12 mouse cellular contexts compared by ENCODE assay signal in the genomic region with DNA sequence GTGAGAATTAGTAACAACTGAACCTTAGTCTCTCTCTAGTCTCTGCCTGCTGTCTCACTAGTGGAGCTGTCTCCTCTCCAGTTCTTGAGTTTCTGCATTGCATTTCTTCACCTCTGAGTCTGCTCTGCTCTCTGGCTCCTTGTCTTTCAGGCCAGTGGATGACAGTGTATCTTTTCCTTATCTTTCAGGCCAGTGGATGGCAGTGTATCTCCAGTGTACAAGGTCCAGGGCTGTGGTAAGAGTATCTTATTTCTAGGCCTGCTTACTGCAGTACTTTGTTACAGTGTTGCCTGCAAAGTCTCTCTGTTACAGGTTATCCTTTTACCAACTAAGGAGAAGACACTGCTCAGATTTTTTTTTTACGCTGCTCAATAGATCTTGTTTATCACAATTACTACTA. TPM values are rescaled to one million over a fixed set of nuclear protein-coding genes. Genes with fewer than 3 reads are reported as not detected.
A peak's percentile ranks its signal among the peaks of the same experiment; 100 is the strongest.
DNase-seq lines count a peak whose midpoint lies in the region; ATAC-seq and TF ChIP-seq lines count a peak whose summit lies in the region.
"Had no signal": no experiment of that assay in that cellular context is flagged by ENCODE, and none has a peak within 500 bp of the region (broad histone marks: within the 10 kb centered on the region; RNA-seq: fewer than 3 reads in every experiment).

No protein-coding gene starts in this region.

- no peak overlapping the region for H3K4me3 ChIP-seq in hindbrain, postnatal 0 days (ENCODE audit: low read length)
- no peak overlapping the region for H3K4me3 ChIP-seq in hindbrain, embryonic 10.5 days
- no peak overlapping the region for H3K4me3 ChIP-seq in liver, embryonic 11.5 days (ENCODE audit: low read depth, low read length)
- H3K4me3 ChIP-seq in hindbrain, embryonic 16.5 days (ENCODE audit: low read length) = no peak overlapping the region
- H3K4me3 ChIP-seq: forebrain, embryonic 12.5 days; limb, embryonic 10.5 days had no signal

- no peak overlapping the region for H3K4me2 ChIP-seq in hindbrain, postnatal 0 days (ENCODE audit: low read depth, low read length)
- H3K4me2 ChIP-seq in liver, embryonic 11.5 days = no peak overlapping the region
- no peak overlapping the region for H3K4me2 ChIP-seq in hindbrain, embryonic 16.5 days (ENCODE audit: low read length)
- H3K4me2 ChIP-seq: forebrain, embryonic 12.5 days had no signal

- H3K27me3 ChIP-seq in hindbrain, postnatal 0 days (ENCODE audit: insufficient read depth, low read length) = no peaks in the 10 kb centered on the region
- no peaks in the 10 kb centered on the region for H3K27me3 ChIP-seq in hindbrain, embryonic 10.5 days (ENCODE audit: insufficient read depth, poor library complexity, severe bottlenecking)
- H3K27me3 ChIP-seq in liver, embryonic 11.5 days (replicated peaks; ENCODE audit: control insufficient read depth, insufficient read depth, low read length) = no peaks in the 10 kb centered on the region
- no peaks in the 10 kb centered on the region for H3K27me3 ChIP-seq in hindbrain, embryonic 16.5 days (replicated peaks; ENCODE audit: control insufficient read depth, insufficient read depth, low read length)
- H3K27me3 ChIP-seq: forebrain, embryonic 12.5 days had no signal

- peak; percentile 22; the same call in 1 of the 2 replicates for TF ChIP-seq CTCF in hindbrain, postnatal 0 days (IDR thresholded peaks at IDR 0.05; ENCODE audit: low read depth)

- ATAC-seq in hindbrain, postnatal 0 days = no peak
- ATAC-seq in activated CD4-positive, CD25-positive, alpha-beta regulatory T cell, adult 4 months = peak; percentile 65
- peak; percentile 81 for ATAC-seq in liver, embryonic 11.5 days (replicated peaks; ENCODE audit: low FRiP score)
- no peak for ATAC-seq in hindbrain, embryonic 16.5 days

- WGBS in hindbrain, postnatal 0 days = 100% methylated on average over 1 of the region's 1 CpGs
- 91% methylated on average over 1 of the region's 1 CpGs for WGBS in hindbrain, embryonic 10.5 days
- WGBS in liver, embryonic 11.5 days = 88% methylated on average over 1 of the region's 1 CpGs
- WGBS in hindbrain, embryonic 16.5 days = 93% methylated on average over 1 of the region's 1 CpGs

- H3K4me1 ChIP-seq in hindbrain, postnatal 0 days (ENCODE audit: insufficient read depth, low read length) = no peaks in the 10 kb centered on the region
- H3K4me1 ChIP-seq in hindbrain, embryonic 10.5 days (replicated peaks) = no peaks in the 10 kb centered on the region
- no peaks in the 10 kb centered on the region for H3K4me1 ChIP-seq in liver, embryonic 11.5 days (replicated peaks; ENCODE audit: control insufficient read depth, insufficient read depth, low read length)
- H3K4me1 ChIP-seq in hindbrain, embryonic 16.5 days (ENCODE audit: control insufficient read depth, insufficient read depth, low read depth, low read length) = no peaks in the 10 kb centered on the region
- H3K4me1 ChIP-seq: forebrain, embryonic 12.5 days; limb, embryonic 10.5 days had no signal

- H3K9me3 ChIP-seq in hindbrain, postnatal 0 days (ENCODE audit: low read length) = no peaks in the 10 kb centered on the region
- 0 out of 2 replicates have a peak, but pooled peaks cover 3% of the 10 kb centered on the region for H3K9me3 ChIP-seq in hindbrain, embryonic 10.5 days
- H3K9me3 ChIP-seq in liver, embryonic 11.5 days (ENCODE audit: control insufficient read depth, low read length) = no peaks in the 10 kb centered on the region
- no peaks in the 10 kb centered on the region for H3K9me3 ChIP-seq in hindbrain, embryonic 16.5 days (ENCODE audit: control insufficient read depth, low read length)
- H3K9me3 ChIP-seq: limb, embryonic 10.5 days had no signal

- no peak overlapping the region for H3K27ac ChIP-seq in hindbrain, postnatal 0 days
- no peak overlapping the region for H3K27ac ChIP-seq in hindbrain, embryonic 10.5 days
- H3K27ac ChIP-seq in liver, embryonic 11.5 days (ENCODE audit: low read depth, low read length) = no peak overlapping the region
- no peak overlapping the region for H3K27ac ChIP-seq in hindbrain, embryonic 16.5 days (ENCODE audit: low read depth, low read length)
- H3K27ac ChIP-seq: forebrain, embryonic 12.5 days; limb, embryonic 10.5 days had no signal

- H3K9ac ChIP-seq in hindbrain, postnatal 0 days (replicated peaks; ENCODE audit: low read length) = no peak overlapping the region
- H3K9ac ChIP-seq in liver, embryonic 11.5 days (ENCODE audit: low read depth, low read length) = no peak overlapping the region
- H3K9ac ChIP-seq in hindbrain, embryonic 16.5 days (ENCODE audit: low read depth, low read length) = no peak overlapping the region
- H3K9ac ChIP-seq: forebrain, embryonic 12.5 days had no signal

- DNase-seq in hindbrain, postnatal 0 days (ENCODE audit: low spot score) = no peak
- DNase-seq in hindbrain, embryonic 10.5 days (ENCODE audit: low spot score) = no peak
- DNase-seq in CD4-positive helper T cell, adult 2 months (ENCODE audit: low read depth, low spot score) = peak; percentile 42
- no peak for DNase-seq in liver, embryonic 11.5 days (ENCODE audit: low spot score)
- DNase-seq in Muller cell, postnatal 12 days (ENCODE audit: inconsistent ontology term) = no peak
- DNase-seq in left cerebral cortex, postnatal 4 days = no peak
- DNase-seq: cerebellum, adult 18-20 months; right cerebral cortex, postnatal 25 days had no signal

- no peaks in the 10 kb centered on the region for H3K36me3 ChIP-seq in hindbrain, postnatal 0 days (ENCODE audit: insufficient read depth, low read length)
- no peaks in the 10 kb centered on the region for H3K36me3 ChIP-seq in hindbrain, embryonic 10.5 days
- no peaks in the 10 kb centered on the region for H3K36me3 ChIP-seq in liver, embryonic 11.5 days (ENCODE audit: control insufficient read depth, insufficient read depth, low read length)
- no peaks in the 10 kb centered on the region for H3K36me3 ChIP-seq in hindbrain, embryonic 16.5 days (ENCODE audit: control insufficient read depth, insufficient read depth, low read length)
- H3K36me3 ChIP-seq: forebrain, embryonic 12.5 days; limb, embryonic 10.5 days had no signal

- intact Hi-C loops in left cerebral cortex, postnatal 4 days (cut with DNase I) = no loop called here

RNA-seq across cellular contexts. Expression of a gene that starts 18.5 kb away (rescaled TPM):
- total RNA-seq in hindbrain, postnatal 0 days (2014; rRNA removed) = 67.6 and 92.7 TPM in 2 replicates
- polyA plus RNA-seq in hindbrain, postnatal 0 days (2015; fragmentation: Nextera tagmentation; extraction: Ambion mirVana) = 140 and 143 TPM in 2 replicates
- 93.9 and 95.2 TPM in 2 replicates for polyA plus RNA-seq in hindbrain, embryonic 10.5 days (2016; fragmentation: Nextera tagmentation; extraction: Ambion mirVana)
- 100 to 1,000 TPM; 120 to 133 TPM for polyA plus RNA-seq in activated CD4-positive, CD25-positive, alpha-beta regulatory T cell, adult 4 months (2017; shearing (Covaris generic))
- 111 and 114 TPM in 2 replicates for polyA plus RNA-seq in liver, embryonic 11.5 days (2014; fragmentation: Nextera tagmentation; extraction: Ambion mirVana)
- 109 and 118 TPM in 2 replicates for polyA plus RNA-seq in hindbrain, embryonic 16.5 days (2015; fragmentation: Nextera tagmentation; extraction: Ambion mirVana)
- 10 to 100 TPM; 41.2 to 46.1 TPM for total RNA-seq in left cerebral cortex, postnatal 4 days (2021)

RNA-seq across cellular contexts. Expression of a gene that starts 19.0 kb away (rescaled TPM):
- total RNA-seq in hindbrain, postnatal 0 days (2014; rRNA removed) = 0.11 TPM in 1 of 2 replicates, not detected in the other
- polyA plus RNA-seq in hindbrain, postnatal 0 days (2015; fragmentation: Nextera tagmentation; extraction: Ambion mirVana) = 0.32 and 0.41 TPM in 2 replicates
- 0.99 and 1.1 TPM in 2 replicates for polyA plus RNA-seq in hindbrain, embryonic 10.5 days (2016; fragmentation: Nextera tagmentation; extraction: Ambion mirVana)
- polyA plus RNA-seq in activated CD4-positive, CD25-positive, alpha-beta regulatory T cell, adult 4 months (2017; shearing (Covaris generic)) = 1 to 10 TPM in 1 of 2 experiments, under 1 TPM in 1; 0.69 to 1.4 TPM
- polyA plus RNA-seq in liver, embryonic 11.5 days (2014; fragmentation: Nextera tagmentation; extraction: Ambion mirVana) = 0.57 and 0.67 TPM in 2 replicates
- polyA plus RNA-seq in hindbrain, embryonic 16.5 days (2015; fragmentation: Nextera tagmentation; extraction: Ambion mirVana) = 0.31 and 0.55 TPM in 2 replicates
- under 1 TPM; 0.44 to 0.52 TPM for total RNA-seq in left cerebral cortex, postnatal 4 days (2021)

RNA-seq across cellular contexts. Expression of a gene that starts 44.0 kb away (rescaled TPM):
- 3.8 and 4.1 TPM in 2 replicates for total RNA-seq in hindbrain, postnatal 0 days (2014; rRNA removed)
- 37.0 and 43.3 TPM in 2 replicates for polyA plus RNA-seq in hindbrain, postnatal 0 days (2015; fragmentation: Nextera tagmentation; extraction: Ambion mirVana)
- polyA plus RNA-seq in hindbrain, embryonic 10.5 days (2016; fragmentation: Nextera tagmentation; extraction: Ambion mirVana) = 50.5 and 64.5 TPM in 2 replicates
- 10 to 100 TPM; 68.6 to 93.6 TPM for polyA plus RNA-seq in activated CD4-positive, CD25-positive, alpha-beta regulatory T cell, adult 4 months (2017; shearing (Covaris generic))
- polyA plus RNA-seq in liver, embryonic 11.5 days (2014; fragmentation: Nextera tagmentation; extraction: Ambion mirVana) = 86.5 and 92.3 TPM in 2 replicates
- polyA plus RNA-seq in hindbrain, embryonic 16.5 days (2015; fragmentation: Nextera tagmentation; extraction: Ambion mirVana) = 29.3 and 36.5 TPM in 2 replicates
- 10 to 100 TPM; 14.1 to 17.2 TPM for total RNA-seq in left cerebral cortex, postnatal 4 days (2021)

Comparison
In these comparisons a context has a peak if more than half of its experiments do, and no peak if none do; other contexts are left out.
1. ATAC-seq: peak in activated CD4-positive, CD25-positive, alpha-beta regulatory T cell, adult 4 months (single experiment) and liver, embryonic 11.5 days (single experiment); none in hindbrain, postnatal 0 days (single experiment) and hindbrain, embryonic 16.5 days (single experiment).